Mouse (Mus musculus): Measurements from ENCODE around the gene Coa7.

GRCm38 (mm10) chr4:108363355-108364110, 35.6 kb downstream of the Coa7 start:
- TF ChIP-seq CTCF (IDR thresholded peaks at IDR 0.05; ENCODE audit: extremely low read depth, insufficient read length, insufficient replicate concordance, low read depth, low read length) (no peak), POLR2A (IDR thresholded peaks at IDR 0.05; ENCODE audit: low read depth, low read length) (no peak)

Data from small intestine, adult 2 months (tissue).